Mouse (Mus musculus) ES-E14 (cell line): ENCODE measurements around the gene Mif4gd. TPM values are rescaled to one million over a fixed set of nuclear protein-coding genes. Genes with fewer than 3 reads are reported as not detected.
A peak's percentile ranks its signal among the peaks of the same experiment; 100 is the strongest.

Experiments used
- DNase-seq: peaks from one replicate; pipeline ENCODE4 v3.0.0-alpha.2; 2013; ENCODE audit warnings: low read depth, low spot score
- H3K27ac ChIP-seq: 2 replicates; pipeline ENCODE4 v1.5.1; 2012; ENCODE audit warnings: low read depth, mild to moderate bottlenecking, low read length, moderate library complexity, mixed read lengths; ENCODE audit not compliant: poor library complexity, insufficient read depth, severe bottlenecking
- H3K36me3 ChIP-seq: 2 replicates; pipeline ENCODE4 v1.6.1; 2012; ENCODE audit warnings: mild to moderate bottlenecking, low read length, moderate library complexity, mixed read lengths; ENCODE audit not compliant: control insufficient read depth, poor library complexity, insufficient read depth, severe bottlenecking
- H3K4me1 ChIP-seq, 2 experiments: fragments of 150-350 bp in 1 of 2; sonication (generic) in 1 of 2; 2 replicates each; pipeline ENCODE4 v1.6.1; 2012; ENCODE audit warnings: low read length in 2 of 2, mild to moderate bottlenecking in 1 of 2, mixed read lengths in 1 of 2; ENCODE audit not compliant: control insufficient read depth in 2 of 2, insufficient read depth in 2 of 2, poor library complexity in 1 of 2
- H3K4me3 ChIP-seq, 2 experiments: fragments of 150-350 bp in 1 of 2; sonication (generic) in 1 of 2; 2 replicates each; pipeline ENCODE4 v1.5.1; 2012; ENCODE audit warnings: low read length in 2 of 2, low read depth in 1 of 2, mild to moderate bottlenecking in 1 of 2, mixed read lengths in 1 of 2; ENCODE audit not compliant: insufficient read depth in 1 of 2, poor library complexity in 1 of 2, severe bottlenecking in 1 of 2
- H3K9ac ChIP-seq: 2 replicates; pipeline ENCODE4 v1.6.1; 2012; ENCODE audit warnings: low read depth, mild to moderate bottlenecking, low read length, mixed read lengths; ENCODE audit not compliant: poor library complexity, insufficient read depth, severe bottlenecking
- H3K9me3 ChIP-seq: fragments of 150-350 bp; sonication (generic); 2 replicates; pipeline ENCODE4 v1.6.1; 2012; ENCODE audit warnings: low read depth, mild to moderate bottlenecking, low read length; ENCODE audit not compliant: control insufficient read depth, insufficient read depth
- CHD2 ChIP-seq: IDR thresholded peaks from 2 replicates; pipeline ENCODE4 v1.6.1; 2014; ENCODE audit warnings: mild to moderate bottlenecking, low read depth, low read length, inconsistent platforms
- HCFC1 ChIP-seq: IDR thresholded peaks from 2 replicates; pipeline ENCODE4 v1.6.1; 2012; ENCODE audit warnings: low read length, inconsistent platforms, borderline replicate concordance; ENCODE audit not compliant: insufficient read depth
- MAFK ChIP-seq: IDR thresholded peaks from 2 replicates; pipeline ENCODE4 v1.6.1; 2014; ENCODE audit warnings: mild to moderate bottlenecking, low read depth, low read length, inconsistent platforms; ENCODE audit not compliant: insufficient read depth
- ZC3H11A ChIP-seq: IDR thresholded peaks from 2 replicates; pipeline ENCODE4 v1.6.1; 2012; ENCODE audit warnings: low read depth, mild to moderate bottlenecking, inconsistent platforms, low read length, borderline replicate concordance
- ZNF384 ChIP-seq: IDR thresholded peaks from 2 replicates; pipeline ENCODE4 v1.6.1; 2012; ENCODE audit warnings: low read depth, low read length, inconsistent platforms
- in situ Hi-C, 2 experiments: fragments of 600-800 bp; cut with MboI; formaldehyde crosslinking; loops; one replicate each; pipeline ENCODE4 v1.15.1; 2025; ENCODE audit warnings: low sequenced_read_pairs in 2 of 2, inconsistent platforms in 1 of 2; ENCODE audit not compliant: unreplicated experiment in 2 of 2
- total RNA-seq: library from RNA; depleted of rRNA; stranded (reverse); fragments of 300-350 nt; gene quantifications from 2 replicates; pipeline ENCODE4 v1.2.3, GENCODE M21; 2012; rRNA removed

Gene Mif4gd
- total RNA-seq = 63.8 and 85.6 TPM in 2 replicates

GRCm38 (mm10) chr11:115612410-115613137, at the start of gene Mif4gd:
Gene Mif4gd (minus strand): TSS chr11:115612969.
- peak within 1 kb of the TSS; percentile 90 to 93 for H3K4me3 ChIP-seq
- peak within 1 kb of the TSS; percentile 96 for H3K27ac ChIP-seq
- no peaks in the 10 kb centered on the region for H3K9me3 ChIP-seq
- peak; percentile 62; the same call in 1 of the 2 replicates for TF ChIP-seq HCFC1
- no peak for TF ChIP-seq CHD2
- DNase-seq = peak; percentile 91
- H3K9ac ChIP-seq = peak within 1 kb of the TSS; percentile 95
- peaks cover 31% of the 10 kb centered on the region for H3K36me3 ChIP-seq
- H3K4me1 ChIP-seq = peaks cover 22 to 27% of the 10 kb centered on the region in 2 experiments; a peak in 3 of 4 replicates
- in situ Hi-C loops = no loop called here

DNA sequence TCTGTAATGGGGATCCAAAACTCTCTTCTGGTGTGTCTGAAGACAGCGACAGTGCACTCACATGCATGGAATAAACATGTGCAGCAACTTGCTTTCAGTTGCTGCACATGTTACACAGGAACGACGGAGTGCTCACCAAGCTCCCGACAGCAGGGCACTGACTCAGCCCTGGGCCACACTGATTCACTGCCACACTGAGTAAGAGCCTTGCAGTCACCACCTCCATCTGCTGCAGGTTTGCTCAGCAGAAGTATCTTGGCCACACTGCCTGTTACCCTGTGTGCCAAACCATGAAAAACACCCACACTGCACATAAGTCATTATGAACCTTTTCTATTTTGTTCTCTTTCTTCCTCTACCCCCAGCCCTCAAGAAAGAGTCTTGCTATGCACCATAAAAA, 47.6 kb upstream of the Mif4gd start:
- Histone ChIP-seq H3K9me3 (no peaks in the 10 kb centered on the region), H3K9ac (no peak overlapping the region), H3K27ac (no peak overlapping the region), H3K4me3 (no peak overlapping the region), H3K4me1 (peaks cover 0 to 8% of the 10 kb centered on the region in 2 experiments; a peak in 2 of 4 replicates), H3K36me3 (no peaks in the 10 kb centered on the region; the same call in 1 of the 2 replicates)
- TF ChIP-seq HCFC1 (no peak), ZNF384 (no peak), ZC3H11A (no peak), MAFK (no peak), CHD2 (no peak)
- in situ Hi-C loops = no loop called here
- DNase-seq = no peak

- Histone ChIP-seq H3K36me3 (no peaks in the 10 kb centered on the region; the same call in 1 of the 2 replicates), H3K9ac (no peak overlapping the region), H3K4me1 (peaks cover 0 to 3% of the 10 kb centered on the region in 2 experiments; a peak in 2 of 4 replicates), H3K9me3 (no peaks in the 10 kb centered on the region), H3K4me3 (no peak overlapping the region), H3K27ac (no peak overlapping the region)
- no peak for DNase-seq
- in situ Hi-C loops = no loop called here
- TF ChIP-seq CHD2 (no peak), ZNF384 (no peak), ZC3H11A (no peak), MAFK (no peak), HCFC1 (no peak)
Measured at GRCm38 (mm10) chr11:115658521-115658920, 45.8 kb upstream of the Mif4gd start.

DNA sequence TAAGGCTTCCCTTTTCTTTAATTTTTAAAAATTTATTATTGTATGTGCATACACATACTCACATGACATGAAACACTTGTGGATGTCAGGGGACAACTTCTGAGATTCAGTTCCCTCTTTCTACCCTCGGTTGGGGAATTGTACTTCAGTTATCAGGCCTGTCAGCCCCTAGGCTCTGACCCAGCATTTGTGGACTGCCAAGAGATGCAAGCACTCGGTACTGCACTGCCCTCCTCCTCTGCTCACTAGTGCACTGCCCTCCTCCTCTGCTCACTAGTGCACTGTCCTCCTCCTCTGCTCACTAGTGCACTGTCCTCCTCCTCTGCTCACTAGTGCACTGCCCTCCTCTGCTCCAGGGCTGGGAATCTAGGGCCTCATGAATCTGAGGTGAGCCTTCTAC, 41.4 kb upstream of the Mif4gd start:
- H3K4me1 ChIP-seq = peaks cover 0 to 3% of the 10 kb centered on the region in 2 experiments; a peak in 1 of 4 replicates
- peaks cover 5% of the 10 kb centered on the region; the same call in 1 of the 2 replicates for H3K36me3 ChIP-seq
- H3K9me3 ChIP-seq = no peaks in the 10 kb centered on the region
- TF ChIP-seq ZNF384 = no peak
- no peak for TF ChIP-seq CHD2
- no peak for TF ChIP-seq ZC3H11A
- no peak for TF ChIP-seq MAFK
- no peak overlapping the region for H3K4me3 ChIP-seq
- in situ Hi-C loops = no loop called here
- no peak overlapping the region for H3K27ac ChIP-seq
- H3K9ac ChIP-seq = no peak overlapping the region
- no peak for DNase-seq

GRCm38 (mm10) chr11:115653194-115653593, 40.4 kb upstream of the Mif4gd start:
- in situ Hi-C loops = no loop called here
- Histone ChIP-seq H3K4me3 (no peak overlapping the region), H3K4me1 (peaks cover 0 to 3% of the 10 kb centered on the region in 2 experiments; a peak in 1 of 4 replicates), H3K36me3 (peaks cover 10% of the 10 kb centered on the region; the same call in 1 of the 2 replicates), H3K9ac (no peak overlapping the region), H3K27ac (no peak overlapping the region), H3K9me3 (no peaks in the 10 kb centered on the region)
- no peak for DNase-seq
- TF ChIP-seq ZNF384 = no peak
- no peak for TF ChIP-seq CHD2
- no peak for TF ChIP-seq HCFC1
- TF ChIP-seq ZC3H11A = no peak
- TF ChIP-seq MAFK = no peak
